Mouse (Mus musculus) cortical plate, adult 2 months (tissue): Measurements from ENCODE around the gene Sox10.

ENCODE experiments used
- CTCF ChIP-seq: fragments of 200-500 bp; IDR thresholded peaks from 2 replicates; pipeline ENCODE4 v1.5.1; 2011; ENCODE audit warnings: mild to moderate bottlenecking, control low read depth, low read length; ENCODE audit not compliant: insufficient read depth; ENCODE audit errors: extremely low read depth
- POLR2A ChIP-seq: fragments of 200-500 bp; IDR thresholded peaks from 2 replicates; pipeline ENCODE4 v1.6.1; 2011; ENCODE audit warnings: mild to moderate bottlenecking, low read length, control low read depth; ENCODE audit not compliant: insufficient read depth; ENCODE audit errors: extremely low read depth

GRCm38 (mm10) chr15:79187819-79188218 is 22.8 kb upstream of the Sox10 start:
- TF ChIP-seq POLR2A (no peak), CTCF (no peak)
